Mouse (Mus musculus) kidney, adult 2 months (tissue): ENCODE measurements around the gene Cox19.

Experiments
- CTCF ChIP-seq: fragments of 200-500 bp; conservative IDR thresholded peaks from 2 replicates; pipeline ENCODE4 v1.5.1; 2011; ENCODE audit warnings: low read depth, mild to moderate bottlenecking, control low read depth, low read length, moderate library complexity, mixed read lengths; ENCODE audit not compliant: insufficient read depth, insufficient read length
- POLR2A ChIP-seq: fragments of 200-500 bp; IDR thresholded peaks from one replicate; pipeline ENCODE4 v1.6.1; 2011; ENCODE audit warnings: low read depth, low read length, control low read depth

DNA sequence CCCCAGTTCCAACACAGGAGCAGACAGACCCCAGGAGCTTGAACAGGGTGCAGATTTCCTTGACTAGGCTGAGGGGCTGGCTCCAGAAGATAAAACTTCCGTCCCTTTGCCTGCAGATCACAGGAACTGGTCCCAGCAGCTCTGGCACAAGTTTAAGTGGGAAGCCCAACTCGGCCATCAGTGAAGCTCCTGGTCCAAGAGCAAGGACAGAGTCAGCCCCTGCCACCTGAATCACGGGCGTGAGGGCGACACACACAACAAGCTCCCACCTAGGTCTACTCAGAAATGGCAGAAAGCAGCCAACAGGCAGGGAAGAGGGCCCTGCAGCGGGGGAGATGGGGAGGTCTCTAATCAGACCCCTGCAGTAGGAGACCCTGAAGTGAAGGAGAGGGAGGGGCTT is 19.1 kb upstream of the Cox19 start:
- TF ChIP-seq CTCF: no peak
- no peak for TF ChIP-seq POLR2A
